Mouse (Mus musculus): ENCODE measurements around the gene Col18a1. TPM values are rescaled to one million over a fixed set of nuclear protein-coding genes. Genes with fewer than 3 reads are reported as not detected.

Col18a1 gene
- polyA plus RNA-seq, 1 experiment: 35.2 TPM

DNA sequence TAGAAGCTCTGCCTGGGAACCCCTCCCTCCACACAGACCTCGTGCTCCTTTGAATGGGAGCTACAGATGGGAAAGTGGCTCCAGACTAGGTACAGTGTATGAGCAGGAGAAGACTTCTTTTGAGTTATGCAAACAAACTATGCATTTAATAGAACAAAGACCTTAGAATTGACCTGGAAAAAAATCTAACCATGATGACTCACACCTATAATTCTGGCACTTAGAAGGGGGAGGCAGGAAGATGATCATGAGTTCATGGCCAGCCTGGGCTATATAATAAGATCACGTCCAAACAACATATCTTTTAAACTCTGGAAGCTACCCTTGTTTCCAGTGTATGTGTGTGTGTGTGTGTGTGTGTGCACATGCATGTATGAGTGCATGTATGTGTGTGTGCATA lies 149.3 kb downstream of the Col18a1 start:
- Histone ChIP-seq H3K27me3 (ENCODE audit: control insufficient read depth, insufficient read depth, low read length) (no peaks in the 10 kb centered on the region), H3K4me1 (ENCODE audit: control insufficient read depth, insufficient read depth, insufficient read length, low read length) (peaks cover 13% of the 10 kb centered on the region), H3K36me3 (ENCODE audit: control insufficient read depth, insufficient read depth, low read length) (no peaks in the 10 kb centered on the region), H3K4me3 (ENCODE audit: low read depth, low read length) (no peak overlapping the region), H3K27ac (ENCODE audit: insufficient read depth, low read depth, low read length) (no peak overlapping the region)
- WGBS: 68% methylated on average over 2 of the region's 2 CpGs
- TF ChIP-seq CTCF (IDR thresholded peaks at IDR 0.05; ENCODE audit: extremely low read depth, insufficient read length, insufficient replicate concordance, low read depth, low read length) (no peak), POLR2A (IDR thresholded peaks at IDR 0.05; ENCODE audit: low read depth, low read length) (no peak)

DNA sequence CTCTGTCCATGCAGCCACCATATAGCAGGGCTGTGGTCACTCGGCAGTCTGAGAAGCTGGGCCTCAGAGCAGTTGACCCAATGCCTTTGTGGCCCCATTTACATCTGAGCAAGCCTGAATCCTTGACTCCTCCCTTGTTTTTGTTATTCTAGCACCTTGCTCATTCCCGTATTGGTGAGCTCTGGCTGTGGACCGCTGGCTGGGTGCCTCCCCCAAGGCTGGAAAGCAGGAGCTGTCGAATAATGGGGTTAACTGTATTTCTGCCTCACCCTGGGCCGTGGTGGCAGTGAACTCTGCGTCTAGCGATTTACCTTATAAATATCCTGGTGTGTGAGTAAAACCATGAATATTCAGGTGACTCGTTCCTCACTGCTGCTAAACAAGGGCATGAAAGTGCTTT lies 149.8 kb downstream of the Col18a1 start:
- H3K27ac ChIP-seq (ENCODE audit: insufficient read depth, low read depth, low read length): no peak overlapping the region
- 85% methylated on average over 8 of the region's 8 CpGs for WGBS
- peaks cover 9% of the 10 kb centered on the region for H3K4me1 ChIP-seq (ENCODE audit: control insufficient read depth, insufficient read depth, insufficient read length, low read length)
- H3K4me3 ChIP-seq (ENCODE audit: low read depth, low read length): no peak overlapping the region
- TF ChIP-seq POLR2A (IDR thresholded peaks at IDR 0.05; ENCODE audit: low read depth, low read length) (no peak), CTCF (IDR thresholded peaks at IDR 0.05; ENCODE audit: extremely low read depth, insufficient read length, insufficient replicate concordance, low read depth, low read length) (no peak)
- no peaks in the 10 kb centered on the region for H3K27me3 ChIP-seq (ENCODE audit: control insufficient read depth, insufficient read depth, low read length)
- H3K36me3 ChIP-seq (ENCODE audit: control insufficient read depth, insufficient read depth, low read length): no peaks in the 10 kb centered on the region

GRCm38 (mm10) chr10:77016080-77016479 lies 150.3 kb downstream of the Col18a1 start:
- Histone ChIP-seq H3K4me3 (ENCODE audit: low read depth, low read length) (no peak overlapping the region), H3K27me3 (ENCODE audit: control insufficient read depth, insufficient read depth, low read length) (no peaks in the 10 kb centered on the region), H3K36me3 (ENCODE audit: control insufficient read depth, insufficient read depth, low read length) (no peaks in the 10 kb centered on the region), H3K27ac (ENCODE audit: insufficient read depth, low read depth, low read length) (no peak overlapping the region), H3K4me1 (ENCODE audit: control insufficient read depth, insufficient read depth, insufficient read length, low read length) (peaks cover 9% of the 10 kb centered on the region)
- 91% methylated on average over 7 of the region's 7 CpGs for WGBS
- TF ChIP-seq POLR2A (IDR thresholded peaks at IDR 0.05; ENCODE audit: low read depth, low read length) (no peak), CTCF (IDR thresholded peaks at IDR 0.05; ENCODE audit: extremely low read depth, insufficient read length, insufficient replicate concordance, low read depth, low read length) (no peak)

GRCm38 (mm10) chr10:77011681-77012080 lies 154.7 kb downstream of the Col18a1 start:
- no peak for TF ChIP-seq POLR2A (IDR thresholded peaks at IDR 0.05; ENCODE audit: low read depth, low read length)
- no peak for TF ChIP-seq CTCF (IDR thresholded peaks at IDR 0.05; ENCODE audit: extremely low read depth, insufficient read length, insufficient replicate concordance, low read depth, low read length)
- Histone ChIP-seq H3K27ac (ENCODE audit: insufficient read depth, low read depth, low read length) (no peak overlapping the region), H3K4me1 (ENCODE audit: control insufficient read depth, insufficient read depth, insufficient read length, low read length) (no peaks in the 10 kb centered on the region), H3K4me3 (ENCODE audit: low read depth, low read length) (no peak overlapping the region), H3K36me3 (ENCODE audit: control insufficient read depth, insufficient read depth, low read length) (no peaks in the 10 kb centered on the region), H3K27me3 (ENCODE audit: control insufficient read depth, insufficient read depth, low read length) (no peaks in the 10 kb centered on the region)
- 49% methylated on average over 4 of the region's 4 CpGs for WGBS

- TF ChIP-seq CTCF (IDR thresholded peaks at IDR 0.05; ENCODE audit: extremely low read depth, insufficient read length, insufficient replicate concordance, low read depth, low read length) (no peak), POLR2A (IDR thresholded peaks at IDR 0.05; ENCODE audit: low read depth, low read length) (no peak)
- Histone ChIP-seq H3K27me3 (ENCODE audit: control insufficient read depth, insufficient read depth, low read length) (no peaks in the 10 kb centered on the region), H3K36me3 (ENCODE audit: control insufficient read depth, insufficient read depth, low read length) (no peaks in the 10 kb centered on the region), H3K4me1 (ENCODE audit: control insufficient read depth, insufficient read depth, insufficient read length, low read length) (no peaks in the 10 kb centered on the region), H3K27ac (ENCODE audit: insufficient read depth, low read depth, low read length) (no peak overlapping the region), H3K4me3 (ENCODE audit: low read depth, low read length) (no peak overlapping the region)
- 93% methylated on average over 3 of the region's 3 CpGs for whole genome bisulfite sequencing
These were observed 157.7 kb downstream of the Col18a1 start for GRCm38 (mm10) chr10:77008698-77009097.

GRCm38 (mm10) chr10:77008109-77008561 lies 158.2 kb downstream of the Col18a1 start:
- no peaks in the 10 kb centered on the region for H3K36me3 ChIP-seq (ENCODE audit: control insufficient read depth, insufficient read depth, low read length)
- H3K27ac ChIP-seq (ENCODE audit: insufficient read depth, low read depth, low read length): no peak overlapping the region
- no peaks in the 10 kb centered on the region for H3K27me3 ChIP-seq (ENCODE audit: control insufficient read depth, insufficient read depth, low read length)
- H3K4me3 ChIP-seq (ENCODE audit: low read depth, low read length): no peak overlapping the region
- 43% methylated on average over 9 of the region's 9 CpGs for WGBS
- TF ChIP-seq POLR2A (IDR thresholded peaks at IDR 0.05; ENCODE audit: low read depth, low read length): no peak
- H3K4me1 ChIP-seq (ENCODE audit: control insufficient read depth, insufficient read depth, insufficient read length, low read length): no peaks in the 10 kb centered on the region

DNA sequence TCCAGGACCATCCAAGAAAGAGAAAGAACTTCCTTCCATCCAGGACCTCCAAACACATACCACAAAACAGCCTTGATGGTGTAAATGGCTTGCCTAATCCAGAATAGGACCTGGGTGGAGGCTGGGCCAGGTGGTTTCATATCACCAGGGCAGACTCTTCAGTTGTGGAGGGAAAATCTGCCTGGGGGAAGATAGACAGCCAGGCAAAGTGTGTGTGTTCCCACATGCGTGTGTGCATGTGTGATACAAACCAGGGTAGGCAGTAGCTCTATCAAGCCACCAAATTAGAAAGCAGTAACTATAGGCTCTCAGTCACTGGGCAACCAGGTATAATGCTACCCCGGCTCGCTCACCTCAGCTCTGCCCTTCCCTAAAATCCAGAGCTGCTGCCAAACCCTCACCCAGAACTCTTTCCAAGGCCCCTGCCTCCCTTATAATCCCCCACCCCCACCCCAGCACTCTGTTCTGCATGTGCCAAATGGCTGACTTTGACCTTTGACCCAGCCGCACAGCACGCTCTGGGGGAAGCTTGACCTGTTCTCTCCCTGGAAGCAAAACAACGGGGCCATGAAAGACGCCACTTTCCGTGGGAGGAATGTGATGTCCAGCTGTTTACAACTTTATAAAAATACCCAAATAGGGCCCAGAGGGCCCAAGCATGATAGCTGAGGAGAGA lies 158.8 kb downstream of the Col18a1 start:
- Histone ChIP-seq H3K4me1 (ENCODE audit: control insufficient read depth, insufficient read depth, insufficient read length, low read length) (no peaks in the 10 kb centered on the region), H3K27ac (ENCODE audit: insufficient read depth, low read depth, low read length) (no peak overlapping the region), H3K4me3 (ENCODE audit: low read depth, low read length) (no peak overlapping the region), H3K27me3 (ENCODE audit: control insufficient read depth, insufficient read depth, low read length) (no peaks in the 10 kb centered on the region), H3K36me3 (ENCODE audit: control insufficient read depth, insufficient read depth, low read length) (no peaks in the 10 kb centered on the region)
- 36% methylated on average over 8 of the region's 8 CpGs for WGBS
- TF ChIP-seq CTCF (IDR thresholded peaks at IDR 0.05; ENCODE audit: extremely low read depth, insufficient read length, insufficient replicate concordance, low read depth, low read length) (no peak), POLR2A (IDR thresholded peaks at IDR 0.05; ENCODE audit: low read depth, low read length) (no peak)

Measured in small intestine, adult 2 months (tissue).